Mouse (Mus musculus) thymus, adult 2 months (tissue): ENCODE data around the gene Tpr.

Source experiments
- CTCF ChIP-seq: fragments of 200-500 bp; IDR thresholded peaks from 2 replicates; pipeline ENCODE4 v1.5.1; 2012; ENCODE audit warnings: mild to moderate bottlenecking, control low read depth, low read length, moderate library complexity, borderline replicate concordance; ENCODE audit not compliant: control insufficient read depth, poor library complexity, insufficient read depth; ENCODE audit errors: extremely low read depth
- POLR2A ChIP-seq: fragments of 200-500 bp; IDR thresholded peaks from 2 replicates; pipeline ENCODE4 v1.6.1; 2012; ENCODE audit warnings: mild to moderate bottlenecking, low read length, control low read depth, moderate library complexity; ENCODE audit not compliant: control insufficient read depth, poor library complexity, insufficient read depth; ENCODE audit errors: extremely low read depth

- TF ChIP-seq POLR2A (no peak), CTCF (no peak)
These were observed 31.8 kb upstream of the Tpr start for GRCm38 (mm10) chr1:150360864-150361263.
